Mouse (Mus musculus) frontal cortex, adult (tissue): ENCODE data around the gene Olfr167.
"Not testable (repeated sequence)": the region's sequence is repeated elsewhere in the genome, so short reads cannot be mapped to it uniquely, and the experiment has no call there.

ENCODE experiments used
- ATAC-seq: cut with Nextera tagmentation; 2 replicates; pipeline ENCODE4 v1.9.2; 2017; ENCODE audit warnings: mild to moderate bottlenecking, moderate library complexity, mixed read lengths; ENCODE audit not compliant: low TSS enrichment

Gene Olfr167

DNA sequence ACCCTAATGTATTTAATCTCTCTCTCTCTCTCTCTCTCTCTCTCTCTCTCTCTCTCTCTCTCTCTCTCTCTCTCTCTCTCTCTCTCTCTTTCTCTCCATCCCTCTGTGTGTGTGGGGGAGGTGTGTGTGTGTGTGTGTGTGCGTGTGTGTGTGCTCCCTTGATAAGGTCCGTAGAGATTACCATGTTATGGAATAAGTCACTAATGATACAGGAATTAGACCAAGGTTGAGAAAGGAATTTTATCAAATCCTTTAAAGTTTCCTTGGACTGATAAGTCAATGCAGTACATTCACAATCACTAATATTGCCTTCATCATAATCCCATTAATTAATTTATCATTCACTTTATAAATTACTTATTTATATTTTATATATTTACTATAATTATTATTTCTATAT lies at the start of gene Olfr167:
Gene Olfr167, minus strand, starts transcription at position 101 of the 400 bp plus-strand sequence.
- no peak for ATAC-seq

- ATAC-seq = not testable (repeated sequence)
Observed at GRCm38 (mm10) chr16:19571709-19572108, 49.6 kb upstream of the Olfr167 start, which contains the start of gene Olfr169. Olfr169 (minus strand) TSS chr16:19571809.

GRCm38 (mm10) chr16:19553429-19553828 lies 31.4 kb upstream of the Olfr167 start:
- not testable (repeated sequence) for ATAC-seq

DNA sequence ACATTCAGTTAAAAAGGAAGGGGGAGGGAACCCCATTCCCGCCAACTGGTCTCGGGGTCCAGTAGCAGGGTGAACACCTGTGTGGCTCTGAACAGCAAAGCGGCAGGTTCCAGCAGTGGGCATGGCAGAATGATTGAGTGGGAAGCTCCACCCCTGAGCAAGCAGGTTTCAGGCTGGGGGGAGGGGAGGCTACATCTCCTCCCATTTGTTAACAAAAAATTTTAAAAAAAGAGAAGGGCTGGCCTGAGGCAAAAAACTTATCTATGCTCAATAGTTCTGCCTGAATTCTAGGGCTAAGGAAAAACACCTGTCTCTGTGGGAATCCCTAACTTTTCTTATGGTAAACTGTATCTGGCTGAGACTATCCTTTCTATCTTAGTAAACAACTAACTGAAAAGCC lies 30.2 kb upstream of the Olfr167 start:
- ATAC-seq = not testable (repeated sequence)

DNA sequence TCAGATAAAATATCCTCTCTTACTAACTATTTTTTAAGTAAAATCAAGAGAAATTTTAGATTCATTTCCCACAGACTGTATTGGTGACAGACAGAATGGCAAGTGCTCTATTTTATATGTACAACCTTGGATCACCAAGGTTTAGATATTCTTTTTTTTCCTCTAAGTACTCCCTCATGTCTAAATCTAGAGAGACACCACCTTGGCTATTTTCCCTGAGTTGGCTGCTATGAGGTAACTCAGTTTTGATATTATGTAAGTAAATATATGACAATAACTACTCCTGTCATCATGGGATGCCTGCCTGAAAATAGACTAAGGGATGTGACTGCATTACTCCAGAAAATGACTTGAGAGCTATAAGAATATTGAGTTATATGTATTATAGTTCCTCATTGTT lies 13.4 kb upstream of the Olfr167 start, which contains the start of gene Olfr168:
Gene Olfr168, minus strand, starts transcription at position 101 of the 400 bp plus-strand sequence.
- ATAC-seq = no peak

DNA sequence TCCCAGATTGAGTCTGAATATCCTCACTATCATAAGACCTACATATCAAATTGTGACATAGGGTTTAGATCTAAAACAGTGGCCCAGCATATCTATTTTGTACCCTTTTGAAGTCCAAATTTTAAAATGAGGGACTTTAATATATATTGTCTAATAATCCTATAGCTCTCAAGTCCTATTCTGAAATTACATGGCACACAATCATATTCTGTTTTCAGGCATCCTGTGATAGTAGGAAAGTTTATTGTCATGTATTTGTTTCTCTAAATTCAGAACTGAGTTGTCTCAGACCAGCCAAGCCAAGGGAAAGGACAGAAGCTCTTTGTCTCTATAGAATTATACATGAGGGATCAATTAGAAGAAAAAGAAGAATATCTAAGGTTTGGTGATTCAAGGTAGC lies 38.7 kb downstream of the Olfr167 start, which contains the start of gene Olfr166:
Gene Olfr166, plus strand, starts transcription at position 301 of the 400 bp plus-strand sequence.
- ATAC-seq = no peak

GRCm38 (mm10) chr16:19464365-19464764 lies 57.7 kb downstream of the Olfr167 start:
- ATAC-seq = no peak
